Mouse (Mus musculus) MEL (cell line): ENCODE measurements around the gene Dnase1l3. TPM values are rescaled to one million over a fixed set of nuclear protein-coding genes. Genes with fewer than 3 reads are reported as not detected.

Source experiments
- DNase-seq: peaks from one replicate; pipeline ENCODE4 v3.0.0; 2011; ENCODE audit warnings: low read depth, low spot score
- H3K27ac ChIP-seq: 2 replicates; pipeline ENCODE4 v1.5.1; 2012; ENCODE audit warnings: low read depth, mild to moderate bottlenecking, control low read depth, low read length, moderate library complexity; ENCODE audit not compliant: control insufficient read depth
- H3K27me3 ChIP-seq, 2 experiments: fragments of 150-350 bp in 1 of 2; sonication (generic) in 1 of 2; 2 replicates each; pipeline ENCODE4 v1.6.1; 2012; ENCODE audit warnings: low read length in 2 of 2, mild to moderate bottlenecking in 2 of 2, improper control_type of control experiment in 1 of 2, moderate library complexity in 1 of 2; ENCODE audit not compliant: insufficient read depth in 2 of 2, control insufficient read depth in 1 of 2
- H3K36me3 ChIP-seq, 2 experiments: 2 replicates each; pipeline ENCODE4 v1.6.1; 2012 to 2014; ENCODE audit warnings: low read length in 2 of 2, improper control_type of control experiment in 1 of 2, inconsistent platforms in 1 of 2, mild to moderate bottlenecking in 1 of 2; ENCODE audit not compliant: insufficient read depth in 2 of 2, control insufficient read depth in 1 of 2
- H3K4me1 ChIP-seq, 2 experiments: fragments of 150-350 bp in 1 of 2; sonication (generic) in 1 of 2; 2 replicates each; pipeline ENCODE4 v1.6.1; 2012; ENCODE audit warnings: low read length in 2 of 2, improper control_type of control experiment in 1 of 2, mild to moderate bottlenecking in 1 of 2; ENCODE audit not compliant: insufficient read depth in 2 of 2, control insufficient read depth in 1 of 2
- H3K4me3 ChIP-seq, 2 experiments: fragments of 150-350 bp in 1 of 2; sonication (generic) in 1 of 2; 2 replicates each; pipeline ENCODE4 v1.5.1; 2012; ENCODE audit warnings: low read depth in 2 of 2, low read length in 2 of 2, mild to moderate bottlenecking in 2 of 2, moderate library complexity in 2 of 2, control low read depth in 1 of 2, improper control_type of control experiment in 1 of 2; ENCODE audit not compliant: control insufficient read depth in 1 of 2, insufficient read depth in 1 of 2
- H3K79me2 ChIP-seq: 2 replicates; pipeline ENCODE4 v1.6.1; 2012; ENCODE audit warnings: mild to moderate bottlenecking, low read length, moderate library complexity; ENCODE audit not compliant: control insufficient read depth, poor library complexity, insufficient read depth
- H3K9ac ChIP-seq: 2 replicates; pipeline ENCODE4 v1.6.1; 2012; ENCODE audit warnings: low read depth, mild to moderate bottlenecking, control low read depth, low read length, moderate library complexity; ENCODE audit not compliant: control insufficient read depth, poor library complexity, severe bottlenecking
- H3K9me3 ChIP-seq: fragments of 150-350 bp; sonication (generic); replicated peaks from 2 replicates; pipeline ENCODE4 v1.6.1; 2012; ENCODE audit warnings: mild to moderate bottlenecking, low read length, improper control_type of control experiment, moderate library complexity; ENCODE audit not compliant: insufficient read depth
- EP300 ChIP-seq, 2 experiments: IDR thresholded peaks; 2 replicates each; pipeline ENCODE4 v1.6.1; 2011; ENCODE audit warnings: improper control_type of control experiment in 2 of 2, low read length in 2 of 2, low read depth in 1 of 2, mild to moderate bottlenecking in 1 of 2
- ETS1 ChIP-seq: IDR thresholded peaks from 2 replicates; pipeline ENCODE4 v1.6.1; 2012; ENCODE audit warnings: low read depth, mild to moderate bottlenecking, inconsistent platforms, low read length, improper control_type of control experiment, moderate library complexity
- GATA1 ChIP-seq: IDR thresholded peaks from 2 replicates; pipeline ENCODE4 v1.6.1; 2011; ENCODE audit warnings: low read depth, low read length, improper control_type of control experiment
- HCFC1 ChIP-seq: IDR thresholded peaks from 2 replicates; pipeline ENCODE4 v1.6.1; 2012; ENCODE audit warnings: low read depth, mild to moderate bottlenecking, inconsistent platforms, low read length, improper control_type of control experiment, moderate library complexity
- JUND ChIP-seq: IDR thresholded peaks from 2 replicates; pipeline ENCODE4 v1.6.1; 2011; ENCODE audit warnings: low read depth, mild to moderate bottlenecking, improper control_type of control experiment, low read length
- KAT2A ChIP-seq: conservative IDR thresholded peaks from 2 replicates; pipeline ENCODE4 v1.6.1; 2012; ENCODE audit warnings: low read depth, low read length, improper control_type of control experiment, inconsistent platforms
- MAFK ChIP-seq: IDR thresholded peaks from 2 replicates; pipeline ENCODE4 v1.6.1; 2011; ENCODE audit warnings: low read depth, mild to moderate bottlenecking, low read length, improper control_type of control experiment, borderline replicate concordance
- MAX ChIP-seq: IDR thresholded peaks from 2 replicates; pipeline ENCODE4 v1.6.1; 2011; ENCODE audit warnings: low read length, improper control_type of control experiment
- MYB ChIP-seq: IDR thresholded peaks from 2 replicates; pipeline ENCODE4 v1.6.1; 2011; ENCODE audit warnings: mild to moderate bottlenecking, low read depth, low read length, improper control_type of control experiment
- NELFE ChIP-seq: IDR thresholded peaks from 2 replicates; pipeline ENCODE4 v1.6.1; 2011; ENCODE audit warnings: low read depth, low read length, improper control_type of control experiment
- NRF1 ChIP-seq: IDR thresholded peaks from 2 replicates; pipeline ENCODE4 v1.6.1; 2014; ENCODE audit warnings: low read depth, mild to moderate bottlenecking, inconsistent platforms, low read length, improper control_type of control experiment, moderate library complexity; ENCODE audit not compliant: poor library complexity, insufficient read depth, severe bottlenecking
- POLR2A ChIP-seq, 2 experiments: IDR thresholded peaks; 2 replicates each; pipeline ENCODE4 v1.6.1; 2011 to 2012; ENCODE audit warnings: low read length in 2 of 2, mild to moderate bottlenecking in 2 of 2, control low read depth in 1 of 2, improper control_type of control experiment in 1 of 2, low read depth in 1 of 2, moderate library complexity in 1 of 2; ENCODE audit not compliant: control insufficient read depth in 1 of 2, insufficient read depth in 1 of 2, poor library complexity in 1 of 2
- SIN3A ChIP-seq: IDR thresholded peaks from 2 replicates; pipeline ENCODE4 v1.6.1; 2012; ENCODE audit warnings: low read length, improper control_type of control experiment, inconsistent platforms
- TAL1 ChIP-seq: IDR thresholded peaks from 2 replicates; pipeline ENCODE4 v1.6.1; 2012; ENCODE audit warnings: mild to moderate bottlenecking, inconsistent platforms, low read length, moderate library complexity, mixed read lengths
- TBP ChIP-seq: IDR thresholded peaks from 2 replicates; pipeline ENCODE4 v1.8.0; 2011; ENCODE audit warnings: low read depth, low read length, improper control_type of control experiment
- USF2 ChIP-seq, 2 experiments: IDR thresholded peaks; 2 replicates each; pipeline ENCODE4 v1.6.1; 2011 to 2012; ENCODE audit warnings: improper control_type of control experiment in 2 of 2, low read length in 2 of 2, borderline replicate concordance in 1 of 2, inconsistent platforms in 1 of 2, low read depth in 1 of 2, mild to moderate bottlenecking in 1 of 2; ENCODE audit not compliant: insufficient read depth in 1 of 2
- ZKSCAN1 ChIP-seq: IDR thresholded peaks from 2 replicates; pipeline ENCODE4 v1.6.1; 2012; ENCODE audit warnings: low read depth, mild to moderate bottlenecking, inconsistent platforms, low read length, improper control_type of control experiment, moderate library complexity
- ZMIZ1 ChIP-seq: IDR thresholded peaks from 2 replicates; pipeline ENCODE4 v1.6.1; 2012; ENCODE audit warnings: low read depth, mild to moderate bottlenecking, inconsistent platforms, low read length, improper control_type of control experiment, moderate library complexity
- ZNF384 ChIP-seq: IDR thresholded peaks from 2 replicates; pipeline ENCODE4 v1.6.1; 2012; ENCODE audit warnings: low read depth, mild to moderate bottlenecking, inconsistent platforms, low read length, improper control_type of control experiment
- polyA plus RNA-seq, 2 experiments: library from polyadenylated mRNA; stranded (reverse) in 1 of 2; unstranded in 1 of 2; fragments of >175 nt in 1 of 2; fragments of >200 nt in 1 of 2; gene quantifications; 2 replicates each; pipeline versions ENCODE4 v1.2.1 to v1.2.4; 2012; ENCODE audit warnings: low replicate concordance in 2 of 2, low read depth in 1 of 2; ENCODE audit not compliant: insufficient read length in 2 of 2, insufficient read depth in 1 of 2, missing spikeins in 1 of 2
- total RNA-seq: library from RNA; depleted of rRNA; stranded (reverse); fragments of 300-350 nt; gene quantifications from 2 replicates; pipeline ENCODE4 v1.2.3, GENCODE M21; 2012

Gene Dnase1l3
- total and polyA plus RNA-seq, 3 experiments, result not detected

DNA sequence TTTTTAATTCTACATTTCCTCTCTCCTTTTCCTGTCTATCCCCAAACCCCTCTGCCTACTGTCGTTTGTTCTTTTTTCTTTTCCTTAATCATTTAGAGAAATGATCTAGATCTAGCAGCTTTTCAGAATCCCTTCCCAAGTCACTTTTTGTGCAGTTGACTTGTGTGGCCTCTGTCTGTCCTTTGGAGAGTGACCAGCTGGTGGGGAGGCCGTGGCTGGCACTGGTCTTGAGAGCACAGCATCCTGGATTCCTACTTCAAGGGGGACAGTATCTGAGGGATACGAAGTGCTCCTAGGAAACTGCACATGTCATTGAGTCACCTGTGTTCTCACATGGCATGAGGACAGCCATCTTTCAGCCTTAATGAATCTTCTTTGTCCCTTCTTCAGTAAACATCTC lies 45.8 kb upstream of the Dnase1l3 start:
- Histone ChIP-seq H3K27me3 (no peaks in the 10 kb centered on the region), H3K36me3 (no peaks in the 10 kb centered on the region), H3K4me3 (no peak overlapping the region), H3K9ac (no peak overlapping the region), H3K4me1 (no peaks in the 10 kb centered on the region), H3K79me2 (no peaks in the 10 kb centered on the region), H3K27ac (no peak overlapping the region), H3K9me3 (no peaks in the 10 kb centered on the region)
- no peak for DNase-seq
- TF ChIP-seq HCFC1 (no peak), TAL1 (no peak), ZKSCAN1 (no peak), POLR2A (IDR thresholded peaks at IDR 0.05; ENCODE audit: control insufficient read depth in 1 of 2, insufficient read depth in 1 of 2, low read depth in 1 of 2, low read length in 2 of 2, poor library complexity in 1 of 2) (no peak), EP300 (IDR thresholded peaks at IDR 0.05; ENCODE audit: low read depth in 1 of 2, low read length in 2 of 2) (no peak), SIN3A (no peak), MAFK (no peak), GATA1 (no peak), KAT2A (no peak)

DNA sequence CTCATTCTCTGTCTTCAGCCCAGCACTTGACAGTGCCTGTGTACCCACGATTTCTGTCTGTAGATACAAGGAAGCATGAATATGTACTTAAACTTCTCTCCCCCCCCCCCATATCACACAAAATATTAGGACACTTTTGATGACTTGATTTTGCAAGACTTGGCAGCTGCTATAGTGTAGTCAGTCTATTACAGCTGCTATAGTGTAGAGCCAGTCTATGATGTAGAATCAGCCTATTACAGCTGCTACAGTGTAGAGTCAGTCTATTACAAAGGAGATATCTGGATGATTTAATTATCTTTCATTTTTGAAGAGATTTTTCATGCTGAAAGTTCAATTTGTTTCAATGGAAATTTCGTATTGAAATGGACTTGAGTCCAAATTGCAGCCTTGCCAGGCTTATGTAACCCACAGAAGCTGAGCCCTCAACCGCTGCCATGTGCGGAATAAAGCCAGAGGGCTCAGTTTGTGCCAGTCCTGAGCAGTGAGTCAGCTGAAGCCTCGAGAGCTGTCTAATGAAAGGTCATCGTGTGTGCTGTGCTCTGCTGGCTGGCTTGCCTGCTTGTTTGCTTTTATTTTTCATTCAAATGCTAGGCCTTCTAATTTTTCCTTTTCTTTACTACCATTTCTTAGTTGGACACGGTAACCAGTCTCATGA lies 44.5 kb upstream of the Dnase1l3 start:
- H3K36me3 ChIP-seq, result no peaks in the 10 kb centered on the region
- no peak overlapping the region for H3K4me3 ChIP-seq
- TF ChIP-seq EP300 (IDR thresholded peaks at IDR 0.05; ENCODE audit: low read depth in 1 of 2, low read length in 2 of 2) (no peak), NRF1 (no peak), ZMIZ1 (no peak), POLR2A (IDR thresholded peaks at IDR 0.05; ENCODE audit: control insufficient read depth in 1 of 2, insufficient read depth in 1 of 2, low read depth in 1 of 2, low read length in 2 of 2, poor library complexity in 1 of 2) (no peak), JUND (no peak), ZNF384 (no peak), SIN3A (no peak), ETS1 (no peak), MYB (no peak), MAFK (no peak), TBP (no peak), NELFE (no peak), USF2 (IDR thresholded peaks at IDR 0.05; ENCODE audit: borderline replicate concordance in 1 of 2, insufficient read depth in 1 of 2, low read depth in 1 of 2, low read length in 2 of 2) (no peak), MAX (no peak)
- no peak for DNase-seq
- no peak overlapping the region for H3K27ac ChIP-seq
- H3K4me1 ChIP-seq, result no peaks in the 10 kb centered on the region
- no peaks in the 10 kb centered on the region for H3K79me2 ChIP-seq
- H3K27me3 ChIP-seq, result no peaks in the 10 kb centered on the region
- no peaks in the 10 kb centered on the region for H3K9me3 ChIP-seq
- H3K9ac ChIP-seq, result no peak overlapping the region
